Mouse (Mus musculus) myocyte (in vitro differentiated cells): ENCODE results near the gene Kif1b.

Experiments used
- CEBPB ChIP-seq: IDR thresholded peaks from 2 replicates; pipeline ENCODE4 v1.6.1; 2011; ENCODE audit warnings: mild to moderate bottlenecking, moderate library complexity; ENCODE audit not compliant: poor library complexity, insufficient read depth, severe bottlenecking
- E2F4 ChIP-seq: IDR thresholded peaks from one replicate; pipeline ENCODE4 v1.6.1; 2011; ENCODE audit warnings: mild to moderate bottlenecking, control low read depth, moderate library complexity; ENCODE audit not compliant: insufficient read depth
- MAX ChIP-seq: IDR thresholded peaks from one replicate; pipeline ENCODE4 v1.6.1; 2011; ENCODE audit warnings: low read depth, mild to moderate bottlenecking, control low read depth
- MYOD1 ChIP-seq, 3 experiments: IDR thresholded peaks; one replicate each; pipeline ENCODE4 v1.6.1; 2011; ENCODE audit warnings: control low read depth in 2 of 3, low read depth in 2 of 3, mild to moderate bottlenecking in 2 of 3, moderate library complexity in 1 of 3; ENCODE audit not compliant: insufficient read length in 2 of 3, control insufficient read depth in 1 of 3
- POLR2A ChIP-seq: IDR thresholded peaks from one replicate; pipeline ENCODE4 v1.6.1; 2011; ENCODE audit warnings: low read depth, mild to moderate bottlenecking, control low read depth, moderate library complexity; ENCODE audit not compliant: insufficient read length
- POLR2AphosphoS2 ChIP-seq: IDR thresholded peaks from one replicate; pipeline ENCODE4 v1.6.1; 2011; ENCODE audit warnings: low read depth, control low read depth; ENCODE audit not compliant: insufficient read length
- REST ChIP-seq: IDR thresholded peaks from one replicate; pipeline ENCODE4 v1.6.1; 2011; ENCODE audit warnings: mild to moderate bottlenecking, control low read depth, moderate library complexity; ENCODE audit not compliant: insufficient read depth, insufficient read length
- SRF ChIP-seq: IDR thresholded peaks from one replicate; pipeline ENCODE4 v1.6.1; 2011; ENCODE audit warnings: low read depth; ENCODE audit not compliant: control insufficient read depth, insufficient read length
- TCF12 ChIP-seq: IDR thresholded peaks from one replicate; pipeline ENCODE4 v1.6.1; 2011; ENCODE audit warnings: mild to moderate bottlenecking, control low read depth; ENCODE audit not compliant: poor library complexity, insufficient read depth, severe bottlenecking
- TCF3 ChIP-seq: IDR thresholded peaks from one replicate; pipeline ENCODE4 v1.6.1; 2011; ENCODE audit warnings: low read depth, control low read depth; ENCODE audit not compliant: insufficient read length
- USF1 ChIP-seq: IDR thresholded peaks from one replicate; pipeline ENCODE4 v1.6.1; 2011; ENCODE audit warnings: low read depth, mild to moderate bottlenecking, control low read depth, moderate library complexity

GRCm38 (mm10) chr4:149144459-149144858 is 163.0 kb downstream of the Kif1b start:
- TF ChIP-seq POLR2A (no peak), TCF12 (no peak), E2F4 (no peak), POLR2AphosphoS2 (no peak), USF1 (no peak), SRF (no peak), MYOD1 (IDR thresholded peaks at IDR 0.05; ENCODE audit: control insufficient read depth in 1 of 3, insufficient read length in 2 of 3, low read depth in 2 of 3) (no peak), MAX (no peak), TCF3 (no peak), REST (no peak), CEBPB (no peak)
